Mouse (Mus musculus) c-Kit-positive CD71-positive TER-119-negative erythroid progenitor cells, embryonic 14.5 days (primary cell): ENCODE data around the gene Crot.
"Not testable (repeated sequence)": the region's sequence is repeated elsewhere in the genome, so short reads cannot be mapped to it uniquely, and the experiment has no call there.

ENCODE experiments used
- DNase-seq: peaks from one replicate; pipeline ENCODE4 v3.0.0-alpha.2; 2013; ENCODE audit warnings: low read depth

The Crot gene

DNA sequence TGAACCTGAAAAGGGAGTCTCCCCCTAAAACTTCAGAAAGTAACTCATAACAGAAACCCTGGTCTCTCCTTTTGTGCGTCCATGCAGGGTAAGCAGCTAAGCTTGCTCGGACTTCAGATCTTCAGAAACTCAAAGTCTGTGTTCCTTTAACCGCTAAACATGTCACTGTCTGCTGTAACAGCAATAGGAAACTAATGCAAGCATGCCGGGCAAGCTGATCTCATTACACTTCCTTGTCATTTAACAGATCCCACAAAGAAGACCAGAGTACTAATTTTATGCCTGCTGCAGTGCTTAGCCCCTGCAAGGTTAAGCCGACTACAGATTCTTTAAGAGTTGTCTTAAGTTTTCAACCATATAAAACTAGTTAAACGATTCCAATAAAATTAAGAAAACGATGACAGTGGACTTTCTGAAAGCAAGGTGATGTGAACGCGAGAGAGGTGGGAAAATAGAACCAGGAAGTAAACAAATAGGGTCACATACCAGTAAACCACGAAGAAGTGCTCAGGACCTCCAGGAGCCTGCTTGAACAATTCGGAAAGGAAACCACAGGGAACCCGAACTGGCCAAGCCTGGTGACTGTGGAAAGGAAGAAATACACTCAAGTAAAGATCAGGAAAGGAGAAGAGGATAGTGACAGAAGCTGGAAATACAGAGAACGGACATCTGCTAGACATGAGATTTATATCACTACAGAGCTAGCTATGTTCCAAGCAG is 998 bp downstream of the Crot start:
- DNase-seq = peak; percentile 24

DNA sequence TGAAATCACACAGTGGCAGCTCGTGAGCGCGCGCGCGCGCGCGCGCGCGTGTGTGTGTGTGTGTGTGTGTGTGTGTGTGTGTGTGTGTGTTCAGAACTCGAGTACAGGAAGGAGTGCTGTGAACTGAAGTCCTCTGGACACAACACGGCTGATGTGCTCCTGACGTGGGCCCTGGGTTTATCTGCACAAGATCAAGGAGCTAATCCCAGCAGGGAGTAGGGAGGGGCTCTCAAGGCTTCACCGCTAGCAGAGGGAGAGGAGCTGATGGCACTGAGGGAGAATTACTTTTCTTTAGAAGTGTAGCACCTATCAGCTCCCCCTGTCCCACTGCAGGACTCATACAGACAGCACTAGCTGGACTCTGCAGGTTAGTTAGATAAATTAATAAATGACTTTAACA is 5.5 kb downstream of the Crot start:
- no peak for DNase-seq

DNA sequence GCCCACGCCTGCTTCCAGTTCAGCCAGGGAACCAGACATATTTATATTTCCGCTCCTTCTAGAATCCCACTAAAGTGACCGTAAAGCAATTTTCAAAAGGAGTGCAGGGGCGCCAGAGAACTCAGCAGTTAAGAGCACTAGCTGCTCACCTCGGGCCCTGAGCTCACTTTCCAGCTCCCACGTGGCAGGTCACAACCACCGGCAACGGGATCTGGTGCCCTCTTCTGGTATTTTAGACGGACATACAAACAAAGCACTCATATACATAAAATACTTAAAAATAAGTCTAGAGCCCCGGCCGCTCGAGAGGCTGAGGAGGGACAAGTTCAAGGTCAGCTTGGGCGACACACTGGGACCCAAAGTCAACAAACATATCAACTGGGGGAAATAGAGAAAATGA is 6.6 kb downstream of the Crot start:
- no peak for DNase-seq

DNA sequence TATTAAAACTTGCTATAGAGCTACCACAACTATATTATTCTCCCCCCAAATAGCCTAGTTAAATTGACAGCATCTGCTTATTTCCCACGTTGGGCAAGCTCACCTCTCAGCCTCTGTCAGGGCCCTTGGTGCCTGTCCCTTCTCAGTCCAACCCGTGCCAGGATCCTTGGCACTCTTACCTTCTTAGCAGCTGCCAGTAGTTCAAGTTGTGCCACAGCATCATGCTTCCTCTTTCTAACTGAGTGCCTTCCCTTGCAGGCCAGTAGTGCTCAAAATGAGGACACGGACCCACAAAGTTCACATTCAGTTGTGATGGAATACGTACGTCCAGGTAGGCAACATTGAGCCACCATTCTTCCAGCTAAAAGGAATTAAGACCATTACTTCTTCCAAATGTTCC is 9.2 kb downstream of the Crot start:
- DNase-seq = no peak

DNA sequence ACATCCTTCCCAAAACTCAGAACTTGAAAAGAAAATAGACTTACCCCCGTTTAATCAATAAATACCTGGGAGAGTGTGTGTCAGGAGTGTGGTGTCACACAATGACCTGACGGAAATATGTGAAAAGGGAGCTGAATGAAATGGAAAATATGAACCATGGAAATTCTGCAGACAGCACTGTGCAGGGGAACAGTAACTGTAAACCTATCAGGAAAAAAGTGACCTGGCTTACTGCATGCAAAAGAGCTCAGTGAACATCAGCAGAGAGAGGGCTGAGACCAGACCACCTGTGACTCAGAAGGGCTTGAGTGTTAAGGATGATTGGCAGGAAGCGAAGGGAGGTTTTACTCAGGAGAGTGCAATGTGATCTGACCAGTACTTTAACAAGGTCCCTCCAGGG is 11.7 kb downstream of the Crot start:
- no peak for DNase-seq

DNA sequence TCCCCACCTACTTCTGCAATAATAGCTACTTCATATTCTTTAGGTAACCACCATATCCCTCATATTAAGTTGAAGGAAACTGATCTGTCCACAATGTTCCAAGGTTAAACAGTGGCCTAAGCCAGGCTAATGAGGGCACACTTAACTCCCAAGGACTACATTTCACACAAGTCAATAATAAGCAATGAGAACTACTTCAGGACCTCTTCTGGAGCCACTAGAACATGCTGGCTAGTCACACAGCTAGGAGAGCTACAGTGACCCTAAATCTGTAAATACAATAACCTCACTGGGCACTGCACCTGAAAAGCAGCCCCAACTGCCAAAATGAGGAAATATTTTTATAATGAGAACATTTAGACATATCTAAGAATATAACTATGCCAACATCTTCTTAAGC is 22.4 kb downstream of the Crot start:
- DNase-seq = no peak

DNA sequence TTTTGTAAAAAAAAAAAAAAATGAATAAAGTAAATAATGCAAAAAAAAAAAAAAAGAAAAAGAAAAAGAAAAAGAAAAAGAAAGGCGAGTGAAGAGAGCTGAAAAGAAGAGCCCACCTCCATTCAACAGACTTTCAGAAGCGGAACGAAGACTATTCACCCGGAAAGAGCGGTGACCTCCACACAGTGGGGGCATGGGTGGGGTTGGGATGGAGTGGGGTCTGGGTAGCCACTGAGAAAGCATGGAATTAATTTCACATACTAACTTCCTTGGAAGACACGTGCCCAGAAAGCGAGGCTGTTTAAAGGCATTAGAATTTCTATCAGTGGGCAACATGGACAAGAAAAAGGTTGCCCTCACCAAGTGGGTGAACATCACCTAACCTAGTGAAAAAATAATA is 24.8 kb downstream of the Crot start:
- DNase-seq = no peak

DNA sequence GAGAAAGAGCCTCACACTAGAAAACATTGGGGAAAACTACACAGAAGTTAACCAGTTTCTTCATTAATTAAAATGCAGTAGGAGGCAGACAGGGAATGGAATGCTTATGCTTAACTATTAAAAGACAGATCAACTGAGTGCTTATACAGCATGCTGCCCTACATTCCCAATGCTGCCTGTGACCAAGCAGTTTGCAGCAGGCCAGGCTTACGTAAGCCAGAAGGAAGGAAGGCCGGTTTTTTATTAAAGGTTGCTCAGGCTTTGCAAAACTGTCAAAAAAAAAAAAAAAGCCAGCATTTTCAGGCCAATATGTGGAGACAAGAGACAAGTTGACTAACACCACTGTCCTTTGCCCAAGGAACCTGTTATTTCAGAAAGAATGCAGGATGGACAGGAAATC is 26.4 kb downstream of the Crot start:
- DNase-seq = no peak

DNA sequence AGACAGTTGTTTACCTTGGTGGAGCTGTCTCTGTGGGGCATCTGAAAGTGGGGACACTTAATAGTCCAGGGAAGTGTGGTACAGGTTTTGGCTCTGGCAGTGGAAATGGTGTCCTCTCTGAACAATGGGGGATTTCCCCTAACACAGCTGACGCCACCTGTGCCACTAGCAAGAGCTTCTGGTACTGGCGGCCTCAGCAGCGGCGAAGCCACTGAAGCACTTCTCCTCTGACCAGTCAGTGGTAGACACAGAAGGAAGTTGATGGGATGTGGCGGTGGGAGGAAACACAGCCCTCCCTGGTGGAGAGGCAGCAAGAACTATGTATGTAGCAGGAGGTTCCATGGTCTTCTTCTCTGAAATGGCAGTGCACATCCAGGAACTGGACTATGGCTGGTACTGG is 32.6 kb downstream of the Crot start:
- no peak for DNase-seq

DNA sequence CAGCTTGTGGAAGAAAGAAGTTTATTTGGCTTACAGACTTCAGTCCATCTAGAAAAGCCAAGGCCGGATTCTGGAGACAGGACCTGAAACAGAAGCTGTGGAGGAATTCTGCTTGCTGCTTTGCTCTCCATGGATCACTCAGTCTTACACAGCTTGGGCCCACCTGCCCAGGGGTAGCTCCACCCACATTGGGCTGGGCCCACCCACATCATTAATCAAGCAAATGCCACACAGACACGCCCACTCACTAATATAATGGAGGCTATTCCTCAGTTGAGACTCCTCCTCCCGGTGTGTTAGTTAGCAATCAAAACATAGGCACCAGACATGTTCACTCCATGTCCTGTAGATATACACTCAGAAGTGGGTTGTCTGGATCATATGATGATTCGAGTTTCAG is 36.6 kb downstream of the Crot start:
- peak; percentile 16 for DNase-seq

DNA sequence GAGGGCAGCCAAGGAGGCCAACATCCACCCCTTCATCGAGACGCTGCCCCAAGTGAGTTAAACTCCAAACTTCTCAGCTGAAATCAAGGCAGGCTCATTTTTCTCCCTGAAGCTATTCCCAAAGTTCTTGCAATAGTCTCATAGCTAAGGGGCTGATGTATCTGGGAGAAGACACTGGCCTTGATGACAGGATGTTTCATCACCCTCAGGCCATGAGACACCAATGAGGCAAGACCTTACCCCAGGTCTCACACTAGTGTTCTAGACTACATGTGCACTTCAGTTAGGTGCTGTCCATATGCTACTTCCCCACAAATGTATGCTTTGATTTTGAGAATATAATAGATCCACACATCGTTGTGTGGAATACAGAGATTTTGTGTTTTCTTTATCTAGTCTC is 41.6 kb downstream of the Crot start:
- no peak for DNase-seq

DNA sequence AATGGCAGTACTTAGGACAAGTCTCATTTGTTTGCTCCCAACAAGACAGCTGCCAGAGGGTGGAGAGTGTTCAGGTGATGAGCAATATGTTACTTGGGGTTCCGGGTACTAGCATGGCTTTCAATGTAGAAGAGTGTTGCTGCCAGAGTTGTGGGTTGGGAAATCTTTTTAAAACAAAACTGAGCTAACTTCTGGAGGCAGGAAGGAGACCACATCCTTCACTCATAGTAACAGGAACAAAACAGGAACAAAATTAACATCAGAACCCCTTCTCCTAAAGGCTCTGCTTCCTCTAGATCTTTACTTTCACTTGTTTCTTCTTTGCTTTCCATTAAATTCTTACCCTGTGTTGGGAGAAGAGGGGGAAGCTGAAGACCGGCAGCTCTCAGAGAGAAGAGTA is 43.5 kb downstream of the Crot start:
- no peak for DNase-seq

DNA sequence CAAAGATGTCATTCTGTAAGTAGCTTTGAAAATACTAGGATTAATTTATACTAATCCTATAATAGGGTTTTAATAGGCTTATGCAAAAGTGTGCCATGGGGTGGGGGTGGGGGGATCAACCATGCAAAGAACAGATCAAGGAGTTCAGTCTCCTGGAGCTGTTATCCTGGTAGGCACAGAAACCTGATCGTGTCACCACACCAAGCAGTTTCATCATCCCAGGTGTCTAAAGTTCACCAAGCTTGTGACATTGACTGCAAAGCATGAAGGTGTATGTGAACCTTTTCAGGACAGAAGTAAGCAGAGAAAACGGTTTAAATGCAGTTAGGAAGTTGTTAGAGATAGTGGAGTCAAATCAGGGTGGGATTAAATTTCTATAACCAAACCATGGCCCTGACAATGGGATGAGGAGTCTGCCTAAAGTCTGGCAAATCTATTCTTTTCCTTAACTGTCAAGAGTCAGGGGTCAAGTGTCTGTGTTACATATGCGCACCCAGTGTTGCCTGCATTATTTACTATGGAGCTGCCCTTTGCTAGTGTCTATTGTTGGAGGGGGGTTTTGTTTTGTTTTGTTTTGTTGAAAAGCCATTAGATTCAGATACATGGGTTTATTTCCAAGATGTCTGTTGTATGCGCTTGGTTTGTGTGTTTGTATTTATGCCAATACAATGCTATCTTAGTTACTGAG is 49.6 kb downstream of the Crot start:
- no peak for DNase-seq

DNA sequence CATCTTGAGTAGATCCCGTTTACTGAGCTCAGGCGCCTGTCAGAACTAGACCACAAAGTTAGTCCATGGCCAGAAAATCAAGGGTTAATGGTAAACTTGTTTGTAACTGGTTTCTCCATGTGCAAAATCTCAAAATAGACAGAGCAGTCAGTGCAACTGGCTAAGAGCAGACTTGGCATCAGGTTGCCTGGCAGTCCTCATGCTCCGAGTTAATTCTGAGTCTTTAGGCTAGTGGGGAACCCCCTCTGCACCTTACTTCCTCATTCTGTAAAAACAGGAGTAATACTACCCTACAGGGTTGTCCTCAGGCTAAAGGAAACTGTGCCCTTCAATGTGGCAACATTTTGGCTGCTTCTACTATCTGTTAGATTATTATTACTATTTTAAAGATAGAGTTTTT is 53.3 kb downstream of the Crot start:
- DNase-seq = no peak

DNA sequence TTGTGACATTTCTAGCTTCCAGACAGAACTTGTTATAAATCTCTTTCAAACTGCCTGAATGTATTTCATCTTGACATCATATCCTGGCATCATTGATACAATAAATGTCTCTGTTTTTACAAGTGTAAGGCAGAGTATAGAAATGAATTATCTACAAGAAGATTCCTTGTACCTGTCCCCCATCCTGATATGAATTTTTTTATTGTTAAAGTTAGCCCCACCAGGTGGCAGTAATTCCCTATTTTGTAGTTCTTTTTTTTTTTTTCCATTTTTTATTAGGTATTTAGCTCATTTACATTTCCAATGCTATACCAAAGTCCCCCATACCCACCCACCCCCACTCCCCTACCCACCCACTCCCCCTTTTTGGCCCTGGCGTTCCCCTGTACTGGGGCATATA is 55.9 kb downstream of the Crot start:
- not testable (repeated sequence) for DNase-seq

DNA sequence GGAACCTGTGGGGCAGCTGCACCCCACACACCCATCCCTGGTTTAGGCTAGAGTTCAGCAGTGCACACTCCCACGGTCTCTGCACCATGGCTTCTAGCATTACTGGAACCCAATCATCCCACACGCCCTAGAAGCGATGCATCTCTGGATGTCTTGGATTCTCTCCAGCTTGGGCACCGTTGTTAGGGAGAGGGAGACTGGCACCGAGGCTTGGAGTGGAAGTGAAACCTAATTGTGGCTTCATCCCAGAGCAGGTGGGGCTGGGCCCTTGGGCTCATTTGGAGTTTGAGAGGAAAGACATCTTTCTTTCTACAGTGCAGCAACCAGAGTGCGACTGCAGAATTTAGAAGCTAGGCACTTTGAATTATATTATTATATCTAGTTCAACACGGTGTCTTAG is 59.2 kb downstream of the Crot start:
- no peak for DNase-seq

DNA sequence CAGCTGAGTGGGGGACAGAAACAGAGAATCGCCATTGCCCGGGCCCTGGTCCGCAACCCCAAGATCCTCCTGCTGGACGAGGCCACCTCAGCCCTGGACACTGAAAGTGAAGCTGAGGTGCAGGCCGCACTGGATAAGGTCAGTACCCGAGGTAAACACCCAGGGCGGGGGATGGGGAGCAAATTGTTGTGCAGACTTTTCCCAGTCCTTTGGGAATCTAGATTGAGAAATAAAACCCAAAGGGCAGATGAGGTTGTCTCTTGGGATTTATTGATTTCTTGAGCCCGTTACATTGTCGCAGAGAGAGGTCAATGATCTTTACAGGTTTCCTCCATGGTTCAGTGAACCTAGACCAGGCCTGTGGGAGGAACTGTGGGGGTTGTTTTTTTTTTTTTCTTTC is 68.7 kb downstream of the Crot start:
- no peak for DNase-seq

DNA sequence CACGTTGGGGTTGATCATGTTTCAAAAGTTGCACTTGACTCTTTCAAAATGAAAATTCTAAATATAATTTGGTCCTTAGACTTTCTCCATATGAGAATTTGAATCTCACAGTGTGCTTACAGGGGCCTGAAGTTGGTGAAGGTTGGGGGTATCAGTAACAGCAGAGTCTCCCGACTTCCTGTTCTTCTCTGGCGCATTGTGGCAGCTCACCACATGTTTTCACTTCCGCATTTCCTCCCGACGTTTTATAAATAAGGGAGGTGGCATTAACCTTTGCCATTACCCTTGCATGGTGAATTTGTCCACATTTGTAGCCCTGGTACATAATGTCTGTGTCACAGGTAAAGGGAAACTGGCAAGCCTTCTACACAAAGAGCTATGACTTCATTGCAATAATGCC is 80.1 kb downstream of the Crot start:
- no peak for DNase-seq

DNA sequence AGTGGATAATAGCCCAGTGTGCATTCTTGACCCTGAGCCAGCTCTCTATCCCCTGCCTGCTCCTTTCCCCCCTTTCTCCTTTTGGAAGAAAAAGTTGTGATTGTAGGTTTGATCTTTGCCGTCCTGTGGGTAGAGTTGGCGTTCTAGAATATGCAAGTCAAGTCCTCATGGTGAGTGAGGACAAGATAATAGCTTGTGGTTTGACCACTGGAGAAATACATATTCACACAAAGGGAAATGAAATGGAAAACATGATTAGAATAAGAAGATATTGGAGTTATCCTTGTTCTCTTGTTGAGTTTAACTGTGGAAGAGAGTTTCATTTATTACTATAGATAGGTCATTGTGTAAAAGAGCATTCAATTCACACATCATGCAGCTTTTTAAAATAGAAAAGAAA is 80.7 kb downstream of the Crot start:
- DNase-seq = no peak
